Mouse (Mus musculus): ENCODE measurements around the gene Clcn3. TPM values are rescaled to one million over a fixed set of nuclear protein-coding genes. Genes with fewer than 3 reads are reported as not detected.

The Clcn3 gene
- polyA plus RNA-seq, 1 experiment from 2014 or later, result 80.7 TPM

GRCm38 (mm10) chr8:60938717-60939424 lies 44.2 kb downstream of the Clcn3 start:
- no peaks in the 10 kb centered on the region for H3K4me1 ChIP-seq (ENCODE audit: control insufficient read depth, insufficient read depth, low read length)
- no peak overlapping the region for H3K27ac ChIP-seq (ENCODE audit: low read depth, low read length)
- H3K27me3 ChIP-seq (ENCODE audit: control insufficient read depth, insufficient read depth, low read length), result no peaks in the 10 kb centered on the region
- H3K4me3 ChIP-seq (ENCODE audit: low read depth, low read length), result no peak overlapping the region
- 60% methylated on average over 3 of the region's 3 CpGs for WGBS
- H3K9ac ChIP-seq (replicated peaks; ENCODE audit: low read depth, low read length), result no peak overlapping the region
- H3K9me3 ChIP-seq (ENCODE audit: control insufficient read depth, low read length), result no peaks in the 10 kb centered on the region
- H3K36me3 ChIP-seq (ENCODE audit: control insufficient read depth, insufficient read depth, low read length), result 0 out of 2 replicates have a peak, but pooled peaks cover 4% of the 10 kb centered on the region
- no peak for ATAC-seq (ENCODE audit: low read depth)
- H3K4me2 ChIP-seq (ENCODE audit: low read depth, low read length), result no peak overlapping the region

GRCm38 (mm10) chr8:60933617-60934016 lies 49.5 kb downstream of the Clcn3 start:
- H3K9me3 ChIP-seq (ENCODE audit: control insufficient read depth, low read length), result no peaks in the 10 kb centered on the region
- no peak for ATAC-seq (ENCODE audit: low read depth)

GRCm38 (mm10) chr8:60920176-60920575 lies 62.9 kb downstream of the Clcn3 start:
- Histone ChIP-seq H3K9me3 (ENCODE audit: control insufficient read depth, low read length) (no peaks in the 10 kb centered on the region), H3K27me3 (ENCODE audit: control insufficient read depth, insufficient read depth, low read length) (no peaks in the 10 kb centered on the region), H3K36me3 (ENCODE audit: control insufficient read depth, insufficient read depth, low read length) (0 out of 2 replicates have a peak, but pooled peaks cover 3% of the 10 kb centered on the region), H3K4me3 (ENCODE audit: low read depth, low read length) (no peak overlapping the region), H3K9ac (replicated peaks; ENCODE audit: low read depth, low read length) (no peak overlapping the region), H3K4me1 (ENCODE audit: control insufficient read depth, insufficient read depth, low read length) (no peaks in the 10 kb centered on the region), H3K4me2 (ENCODE audit: low read depth, low read length) (no peak overlapping the region), H3K27ac (ENCODE audit: low read depth, low read length) (no peak overlapping the region)
- ATAC-seq (ENCODE audit: low read depth), result no peak
- 90% methylated on average over 4 of the region's 4 CpGs for WGBS

More at GRCm38 (mm10) chr8:60933617-60934016, 49.5 kb downstream of the Clcn3 start:
- no peak overlapping the region for H3K4me3 ChIP-seq (ENCODE audit: low read depth, low read length)
- no peaks in the 10 kb centered on the region for H3K27me3 ChIP-seq (ENCODE audit: control insufficient read depth, insufficient read depth, low read length)
- H3K27ac ChIP-seq (ENCODE audit: low read depth, low read length), result no peak overlapping the region
- H3K9ac ChIP-seq (replicated peaks; ENCODE audit: low read depth, low read length), result no peak overlapping the region
- no peaks in the 10 kb centered on the region for H3K4me1 ChIP-seq (ENCODE audit: control insufficient read depth, insufficient read depth, low read length)
- H3K4me2 ChIP-seq (ENCODE audit: low read depth, low read length), result no peak overlapping the region
- 0 out of 2 replicates have a peak, but pooled peaks cover 9% of the 10 kb centered on the region for H3K36me3 ChIP-seq (ENCODE audit: control insufficient read depth, insufficient read depth, low read length)

GRCm38 (mm10) chr8:60919069-60919468 lies 64.0 kb downstream of the Clcn3 start:
- ATAC-seq (ENCODE audit: low read depth), result no peak
- H3K4me1 ChIP-seq (ENCODE audit: control insufficient read depth, insufficient read depth, low read length), result no peaks in the 10 kb centered on the region
- H3K27me3 ChIP-seq (ENCODE audit: control insufficient read depth, insufficient read depth, low read length), result no peaks in the 10 kb centered on the region
- 83% methylated on average over 3 of the region's 3 CpGs for whole genome bisulfite sequencing
- no peak overlapping the region for H3K4me2 ChIP-seq (ENCODE audit: low read depth, low read length)
- H3K4me3 ChIP-seq (ENCODE audit: low read depth, low read length), result no peak overlapping the region
- no peaks in the 10 kb centered on the region for H3K9me3 ChIP-seq (ENCODE audit: control insufficient read depth, low read length)
- H3K9ac ChIP-seq (replicated peaks; ENCODE audit: low read depth, low read length), result no peak overlapping the region
- H3K36me3 ChIP-seq (ENCODE audit: control insufficient read depth, insufficient read depth, low read length), result 0 out of 2 replicates have a peak, but pooled peaks cover 3% of the 10 kb centered on the region
- H3K27ac ChIP-seq (ENCODE audit: low read depth, low read length), result no peak overlapping the region

GRCm38 (mm10) chr8:60912554-60912953 lies 70.5 kb downstream of the Clcn3 start:
- Histone ChIP-seq H3K9ac (replicated peaks; ENCODE audit: low read depth, low read length) (no peak overlapping the region), H3K27me3 (ENCODE audit: control insufficient read depth, insufficient read depth, low read length) (no peaks in the 10 kb centered on the region), H3K4me2 (ENCODE audit: low read depth, low read length) (no peak overlapping the region), H3K4me1 (ENCODE audit: control insufficient read depth, insufficient read depth, low read length) (no peaks in the 10 kb centered on the region), H3K36me3 (ENCODE audit: control insufficient read depth, insufficient read depth, low read length) (no peaks in the 10 kb centered on the region; the same call in 1 of the 2 replicates), H3K4me3 (ENCODE audit: low read depth, low read length) (no peak overlapping the region), H3K27ac (ENCODE audit: low read depth, low read length) (no peak overlapping the region), H3K9me3 (ENCODE audit: control insufficient read depth, low read length) (no peaks in the 10 kb centered on the region)
- ATAC-seq (ENCODE audit: low read depth), result no peak
- WGBS, result 58% methylated on average over 10 of the region's 10 CpGs

GRCm38 (mm10) chr8:60912081-60912480 lies 71.0 kb downstream of the Clcn3 start:
- Histone ChIP-seq H3K9me3 (ENCODE audit: control insufficient read depth, low read length) (no peaks in the 10 kb centered on the region), H3K4me2 (ENCODE audit: low read depth, low read length) (no peak overlapping the region), H3K36me3 (ENCODE audit: control insufficient read depth, insufficient read depth, low read length) (no peaks in the 10 kb centered on the region; the same call in 1 of the 2 replicates), H3K27ac (ENCODE audit: low read depth, low read length) (no peak overlapping the region), H3K4me1 (ENCODE audit: control insufficient read depth, insufficient read depth, low read length) (no peaks in the 10 kb centered on the region), H3K4me3 (ENCODE audit: low read depth, low read length) (no peak overlapping the region), H3K27me3 (ENCODE audit: control insufficient read depth, insufficient read depth, low read length) (no peaks in the 10 kb centered on the region), H3K9ac (replicated peaks; ENCODE audit: low read depth, low read length) (no peak overlapping the region)
- ATAC-seq (ENCODE audit: low read depth), result no peak
- WGBS, result 78% methylated on average over 4 of the region's 4 CpGs

GRCm38 (mm10) chr8:60900147-60900546 lies 83.0 kb downstream of the Clcn3 start:
- H3K4me1 ChIP-seq (ENCODE audit: control insufficient read depth, insufficient read depth, low read length), result no peaks in the 10 kb centered on the region
- no peak overlapping the region for H3K4me2 ChIP-seq (ENCODE audit: low read depth, low read length)
- no peaks in the 10 kb centered on the region for H3K9me3 ChIP-seq (ENCODE audit: control insufficient read depth, low read length)
- 81% methylated on average over 9 of the region's 9 CpGs for WGBS
- H3K9ac ChIP-seq (replicated peaks; ENCODE audit: low read depth, low read length), result no peak overlapping the region
- H3K36me3 ChIP-seq (ENCODE audit: control insufficient read depth, insufficient read depth, low read length), result no peaks in the 10 kb centered on the region
- H3K27me3 ChIP-seq (ENCODE audit: control insufficient read depth, insufficient read depth, low read length), result no peaks in the 10 kb centered on the region
- ATAC-seq (ENCODE audit: low read depth), result no peak; the same call in 1 of the 2 replicates
- H3K4me3 ChIP-seq (ENCODE audit: low read depth, low read length), result no peak overlapping the region
- H3K27ac ChIP-seq (ENCODE audit: low read depth, low read length), result no peak overlapping the region

- no peak for ATAC-seq (ENCODE audit: low read depth)
Measured at GRCm38 (mm10) chr8:60895878-60896277, 87.2 kb downstream of the Clcn3 start.

GRCm38 (mm10) chr8:60891757-60892156 lies 91.3 kb downstream of the Clcn3 start:
- no peaks in the 10 kb centered on the region for H3K9me3 ChIP-seq (ENCODE audit: control insufficient read depth, low read length)
- no peak overlapping the region for H3K4me2 ChIP-seq (ENCODE audit: low read depth, low read length)
- H3K4me3 ChIP-seq (ENCODE audit: low read depth, low read length), result no peak overlapping the region
- 0 out of 2 replicates have a peak, but pooled peaks cover 3% of the 10 kb centered on the region for H3K36me3 ChIP-seq (ENCODE audit: control insufficient read depth, insufficient read depth, low read length)
- no peak for ATAC-seq (ENCODE audit: low read depth)
- peaks cover 11% of the 10 kb centered on the region; the same call in 1 of the 2 replicates for H3K4me1 ChIP-seq (ENCODE audit: control insufficient read depth, insufficient read depth, low read length)
- WGBS, result 90% methylated on average over 4 of the region's 4 CpGs
- H3K9ac ChIP-seq (replicated peaks; ENCODE audit: low read depth, low read length), result no peak overlapping the region
- H3K27ac ChIP-seq (ENCODE audit: low read depth, low read length), result no peak overlapping the region
- H3K27me3 ChIP-seq (ENCODE audit: control insufficient read depth, insufficient read depth, low read length), result no peaks in the 10 kb centered on the region

More at GRCm38 (mm10) chr8:60895878-60896277, 87.2 kb downstream of the Clcn3 start:
- Histone ChIP-seq H3K9ac (replicated peaks; ENCODE audit: low read depth, low read length) (no peak overlapping the region), H3K4me2 (ENCODE audit: low read depth, low read length) (no peak overlapping the region), H3K27ac (ENCODE audit: low read depth, low read length) (no peak overlapping the region), H3K27me3 (ENCODE audit: control insufficient read depth, insufficient read depth, low read length) (no peaks in the 10 kb centered on the region), H3K4me3 (ENCODE audit: low read depth, low read length) (no peak overlapping the region), H3K4me1 (ENCODE audit: control insufficient read depth, insufficient read depth, low read length) (peaks cover 9% of the 10 kb centered on the region; the same call in 1 of the 2 replicates), H3K36me3 (ENCODE audit: control insufficient read depth, insufficient read depth, low read length) (0 out of 2 replicates have a peak, but pooled peaks cover 3% of the 10 kb centered on the region), H3K9me3 (ENCODE audit: control insufficient read depth, low read length) (no peaks in the 10 kb centered on the region)
- WGBS, result 94% methylated on average over 6 of the region's 6 CpGs
